Mouse (Mus musculus) midbrain, embryonic 14.5 days (tissue): ENCODE measurements around the gene Tiam1. TPM values are rescaled to one million over a fixed set of nuclear protein-coding genes. Genes with fewer than 3 reads are reported as not detected.

Source experiments
- ATAC-seq: fragments of 200-750 bp; cut with Nextera tagmentation; 2 replicates; pipeline ENCODE4 v1.8.0; 2017; ENCODE audit warnings: moderate number of reproducible peaks, moderate library complexity; ENCODE audit not compliant: low FRiP score, low TSS enrichment
- DNase-seq: peaks from one replicate; pipeline ENCODE4 v3.0.0-alpha.2; 2015
- H3K27ac ChIP-seq: fragments of 300-500 bp; sonication (generic); replicated peaks from 2 replicates; pipeline ENCODE4 v1.5.1; 2014; ENCODE audit warnings: mild to moderate bottlenecking, low read depth, low read length, moderate library complexity
- H3K27me3 ChIP-seq: fragments of 300-500 bp; sonication (generic); 2 replicates; pipeline ENCODE4 v1.6.1; 2014; ENCODE audit warnings: low read length, control low read depth, mixed read lengths; ENCODE audit not compliant: control insufficient read depth, insufficient read depth
- H3K36me3 ChIP-seq: fragments of 300-500 bp; sonication (generic); 2 replicates; pipeline ENCODE4 v1.6.1; 2014; ENCODE audit warnings: low read length, control low read depth; ENCODE audit not compliant: control insufficient read depth, insufficient read depth
- H3K4me1 ChIP-seq: fragments of 300-500 bp; sonication (generic); 2 replicates; pipeline ENCODE4 v1.6.1; 2014; ENCODE audit warnings: mild to moderate bottlenecking, antibody characterized with exemption, low read length, control low read depth; ENCODE audit not compliant: control insufficient read depth, insufficient read depth
- H3K4me2 ChIP-seq: fragments of 300-500 bp; sonication (generic); 2 replicates; pipeline ENCODE4 v1.6.1; 2014; ENCODE audit warnings: mild to moderate bottlenecking, low read length, moderate library complexity
- H3K4me3 ChIP-seq: fragments of 300-500 bp; sonication (generic); replicated peaks from 2 replicates; pipeline ENCODE4 v1.5.1; 2014; ENCODE audit warnings: low read depth, low read length
- H3K9ac ChIP-seq: fragments of 300-500 bp; sonication (generic); replicated peaks from 2 replicates; pipeline ENCODE4 v1.6.1; 2014; ENCODE audit warnings: mild to moderate bottlenecking, low read length, moderate library complexity
- H3K9me3 ChIP-seq: fragments of 300-500 bp; sonication (generic); 2 replicates; pipeline ENCODE4 v1.6.1; 2016; ENCODE audit warnings: low read length, control low read depth, mixed read lengths; ENCODE audit not compliant: control insufficient read depth
- WGBS: fragments of 180-500 bp; shearing (Covaris S2); extraction: QIAGEN DNeasy Blood & Tissue Kit; methylation state at CpG from one replicate; pipeline ENCODE4 v1.1.7; 2014; 5-methylcytosine and 5-hydroxymethylcytosine counted together
- polyA plus RNA-seq: library from polyadenylated mRNA; unstranded; fragments of >200 nt; fragmentation: Nextera tagmentation; extraction: Ambion mirVana; gene quantifications from 2 replicates; pipeline ENCODE4 v1.2.1, GENCODE M21; 2014

Gene Tiam1
- polyA plus RNA-seq, 1 experiment from 2014 or later = 34.6 TPM

GRCm38 (mm10) chr16:89876079-89876478 lies 267.5 kb downstream of the Tiam1 start:
- H3K4me2 ChIP-seq = no peak overlapping the region
- no peaks in the 10 kb centered on the region for H3K27me3 ChIP-seq
- H3K9me3 ChIP-seq = 0 out of 2 replicates have a peak, but pooled peaks cover 3% of the 10 kb centered on the region
- WGBS = 98% methylated on average over 3 of the region's 3 CpGs
- ATAC-seq (no peak), DNase-seq (no peak)
- H3K9ac ChIP-seq = no peak overlapping the region
- H3K27ac ChIP-seq = no peak overlapping the region
- H3K36me3 ChIP-seq = no peaks in the 10 kb centered on the region
- H3K4me1 ChIP-seq = peaks cover 22% of the 10 kb centered on the region
- no peak overlapping the region for H3K4me3 ChIP-seq

- peak overlapping the region; percentile 2; the same call in 1 of the 2 replicates for H3K4me2 ChIP-seq
- no peak overlapping the region for H3K4me3 ChIP-seq
- H3K27me3 ChIP-seq = no peaks in the 10 kb centered on the region
- 0 out of 2 replicates have a peak, but pooled peaks cover 3% of the 10 kb centered on the region for H3K9me3 ChIP-seq
- ATAC-seq (peak; percentile 14; the same call in 1 of the 2 replicates), DNase-seq (peak; percentile 65)
- no peaks in the 10 kb centered on the region for H3K36me3 ChIP-seq
- H3K4me1 ChIP-seq = peaks cover 22% of the 10 kb centered on the region
- H3K9ac ChIP-seq = no peak overlapping the region
- WGBS = 36% methylated on average over 15 of the region's 15 CpGs
- H3K27ac ChIP-seq = 0 out of 2 replicates have a peak overlapping the region, but pooled peaks have one; percentile 26
Measured at GRCm38 (mm10) chr16:89874012-89874704, 269.4 kb downstream of the Tiam1 start.

- H3K4me1 ChIP-seq = peaks cover 22% of the 10 kb centered on the region
- no peak overlapping the region for H3K4me2 ChIP-seq
- H3K9me3 ChIP-seq = 0 out of 2 replicates have a peak, but pooled peaks cover 3% of the 10 kb centered on the region
- no peak overlapping the region for H3K9ac ChIP-seq
- ATAC-seq (no peak), DNase-seq (no peak)
- no peak overlapping the region for H3K27ac ChIP-seq
- H3K36me3 ChIP-seq = 0 out of 2 replicates have a peak, but pooled peaks cover 1% of the 10 kb centered on the region
- H3K4me3 ChIP-seq = no peak overlapping the region
- 84% methylated on average over 20 of the region's 20 CpGs for WGBS
- H3K27me3 ChIP-seq = no peaks in the 10 kb centered on the region
Measured at GRCm38 (mm10) chr16:89872011-89872942, 271.3 kb downstream of the Tiam1 start.

GRCm38 (mm10) chr16:89871382-89871781 lies 272.2 kb downstream of the Tiam1 start:
- Histone ChIP-seq H3K36me3 (0 out of 2 replicates have a peak, but pooled peaks cover 6% of the 10 kb centered on the region), H3K27me3 (no peaks in the 10 kb centered on the region), H3K4me1 (peaks cover 22% of the 10 kb centered on the region), H3K9me3 (0 out of 2 replicates have a peak, but pooled peaks cover 3% of the 10 kb centered on the region), H3K4me2 (no peak overlapping the region), H3K27ac (no peak overlapping the region), H3K4me3 (no peak overlapping the region), H3K9ac (no peak overlapping the region)
- DNase-seq (peak; percentile 36), ATAC-seq (no peak)
- 57% methylated on average over 13 of the region's 13 CpGs for WGBS

GRCm38 (mm10) chr16:89870059-89870458 lies 273.5 kb downstream of the Tiam1 start:
- H3K9me3 ChIP-seq = no peaks in the 10 kb centered on the region
- no peak overlapping the region for H3K4me2 ChIP-seq
- ATAC-seq (no peak), DNase-seq (no peak)
- no peak overlapping the region for H3K27ac ChIP-seq
- WGBS = 98% methylated on average over 6 of the region's 6 CpGs
- H3K36me3 ChIP-seq = 0 out of 2 replicates have a peak, but pooled peaks cover 6% of the 10 kb centered on the region
- peaks cover 21% of the 10 kb centered on the region for H3K4me1 ChIP-seq
- H3K27me3 ChIP-seq = no peaks in the 10 kb centered on the region
- no peak overlapping the region for H3K4me3 ChIP-seq
- H3K9ac ChIP-seq = no peak overlapping the region

- 93% methylated on average over 3 of the region's 3 CpGs for WGBS
- Histone ChIP-seq H3K27ac (no peak overlapping the region), H3K4me3 (no peak overlapping the region), H3K9me3 (no peaks in the 10 kb centered on the region), H3K4me2 (no peak overlapping the region), H3K4me1 (peaks cover 9% of the 10 kb centered on the region; the same call in 1 of the 2 replicates), H3K27me3 (no peaks in the 10 kb centered on the region), H3K36me3 (peaks cover 10% of the 10 kb centered on the region; the same call in 1 of the 2 replicates), H3K9ac (no peak overlapping the region)
- ATAC-seq (no peak), DNase-seq (no peak)
Measured at GRCm38 (mm10) chr16:89868502-89868901, 275.1 kb downstream of the Tiam1 start.

- H3K36me3 ChIP-seq = peaks cover 10% of the 10 kb centered on the region; the same call in 1 of the 2 replicates
- no peaks in the 10 kb centered on the region for H3K27me3 ChIP-seq
- H3K4me1 ChIP-seq = peaks cover 7% of the 10 kb centered on the region; the same call in 1 of the 2 replicates
- ATAC-seq (no peak), DNase-seq (no peak)
- H3K27ac ChIP-seq = no peak overlapping the region
- no peaks in the 10 kb centered on the region for H3K9me3 ChIP-seq
- 73% methylated on average over 26 of the region's 26 CpGs for WGBS
- H3K4me2 ChIP-seq = no peak overlapping the region
- no peak overlapping the region for H3K4me3 ChIP-seq
- no peak overlapping the region for H3K9ac ChIP-seq
Measured at GRCm38 (mm10) chr16:89867212-89867829, 276.2 kb downstream of the Tiam1 start.

- no peaks in the 10 kb centered on the region for H3K27me3 ChIP-seq
- no peak overlapping the region for H3K4me2 ChIP-seq
- H3K4me1 ChIP-seq = peaks cover 5% of the 10 kb centered on the region; the same call in 1 of the 2 replicates
- DNase-seq (no peak), ATAC-seq (no peak)
- WGBS = 92% methylated on average over 17 of the region's 17 CpGs
- no peaks in the 10 kb centered on the region for H3K9me3 ChIP-seq
- no peak overlapping the region for H3K9ac ChIP-seq
- no peak overlapping the region for H3K4me3 ChIP-seq
- H3K36me3 ChIP-seq = peaks cover 10% of the 10 kb centered on the region; the same call in 1 of the 2 replicates
- H3K27ac ChIP-seq = no peak overlapping the region
Measured at GRCm38 (mm10) chr16:89865136-89865535, 278.4 kb downstream of the Tiam1 start.
